Mouse (Mus musculus) liver, postnatal 0 days (tissue): ENCODE measurements at regions not wholly inside any gene's neighbourhood (a gene's known extent, or its start where the extent isn't known, plus 50 kb on each side); places are given as distances from the start of the nearest gene placed in this dataset.

ENCODE experiments used
- ATAC-seq: fragments of 200-750 bp; cut with Nextera tagmentation; 2 replicates; pipeline ENCODE4 v1.8.0; 2017; ENCODE audit warnings: mild to moderate bottlenecking, moderate library complexity
- DNase-seq: peaks from one replicate; pipeline ENCODE4 v3.0.0-alpha.2; 2016
- H3K27ac ChIP-seq: fragments of 300-500 bp; sonication (generic); 2 replicates; pipeline ENCODE4 v1.5.1; 2014; ENCODE audit warnings: antibody characterized with exemption, moderate library complexity, mild to moderate bottlenecking, low read depth
- H3K27me3 ChIP-seq: fragments of 300-500 bp; sonication (generic); 2 replicates; pipeline ENCODE4 v1.6.1; 2014; ENCODE audit warnings: low read length, control low read depth, mixed read lengths; ENCODE audit not compliant: insufficient read depth
- H3K36me3 ChIP-seq: fragments of 300-500 bp; sonication (generic); replicated peaks from 2 replicates; pipeline ENCODE4 v1.6.1; 2014; ENCODE audit warnings: mild to moderate bottlenecking, control low read depth, low read length, moderate library complexity, mixed read lengths; ENCODE audit not compliant: insufficient read depth
- H3K4me1 ChIP-seq: fragments of 300-500 bp; sonication (generic); 2 replicates; pipeline ENCODE4 v1.6.1; 2014; ENCODE audit warnings: antibody characterized with exemption, mild to moderate bottlenecking, control low read depth; ENCODE audit not compliant: insufficient read depth
- H3K4me2 ChIP-seq: fragments of 300-500 bp; sonication (generic); 2 replicates; pipeline ENCODE4 v1.6.1; 2014; ENCODE audit warnings: low read depth, mild to moderate bottlenecking, low read length, moderate library complexity, mixed read lengths
- H3K4me3 ChIP-seq: fragments of 300-500 bp; sonication (generic); 2 replicates; pipeline ENCODE4 v1.5.1; 2014; ENCODE audit warnings: low read depth, low read length
- H3K9ac ChIP-seq: fragments of 300-500 bp; sonication (generic); replicated peaks from 2 replicates; pipeline ENCODE4 v1.6.1; 2014; ENCODE audit warnings: mild to moderate bottlenecking, moderate library complexity
- H3K9me3 ChIP-seq: fragments of 300-500 bp; sonication (generic); 2 replicates; pipeline ENCODE4 v1.6.1; 2016; ENCODE audit warnings: mild to moderate bottlenecking, control low read depth, low read length, mixed read lengths
- CTCF ChIP-seq: sonication (generic); IDR thresholded peaks from 2 replicates; pipeline ENCODE4 v1.5.1; 2016; ENCODE audit warnings: antibody characterized with exemption, low read depth
- EP300 ChIP-seq: IDR thresholded peaks from 2 replicates; pipeline ENCODE4 v1.6.1; 2016; ENCODE audit warnings: antibody characterized with exemption, low read depth, mild to moderate bottlenecking
- WGBS: fragments of 180-500 bp; shearing (Covaris S2); extraction: QIAGEN DNeasy Blood & Tissue Kit; methylation state at CpG from one replicate; pipeline ENCODE4 v1.1.7; 2014; ENCODE audit not compliant: insufficient replicate concordance; 5-methylcytosine and 5-hydroxymethylcytosine counted together

DNA sequence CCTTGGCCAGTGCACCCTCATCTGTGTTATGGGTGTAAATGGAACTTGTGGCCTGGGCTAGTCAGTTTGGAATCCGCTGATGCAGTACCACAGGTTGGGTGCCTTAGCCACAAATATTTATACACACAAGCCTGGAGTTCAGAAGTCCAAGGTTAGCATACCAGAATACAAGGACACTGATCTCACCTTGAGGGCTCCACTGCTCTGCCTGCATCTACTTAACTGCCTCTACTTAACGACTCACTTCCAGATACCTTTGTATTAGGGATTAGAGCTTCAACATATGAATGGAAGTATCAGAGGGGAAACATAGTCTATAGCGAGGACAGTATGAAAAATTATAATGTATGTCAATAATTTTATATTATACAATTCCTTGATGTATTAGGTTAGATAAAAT lies 57.5 kb downstream of the Tmem174 start:
- Histone ChIP-seq H3K4me1 (no peaks in the 10 kb centered on the region), H3K36me3 (no peaks in the 10 kb centered on the region), H3K4me3 (no peak overlapping the region), H3K4me2 (no peak overlapping the region), H3K9ac (no peak overlapping the region), H3K27me3 (peaks cover 19% of the 10 kb centered on the region), H3K9me3 (no peaks in the 10 kb centered on the region), H3K27ac (no peak overlapping the region)
- WGBS = 74% methylated on average over 3 of the region's 3 CpGs
- DNase-seq (no peak), ATAC-seq (no peak)
- no peak for TF ChIP-seq CTCF

DNA sequence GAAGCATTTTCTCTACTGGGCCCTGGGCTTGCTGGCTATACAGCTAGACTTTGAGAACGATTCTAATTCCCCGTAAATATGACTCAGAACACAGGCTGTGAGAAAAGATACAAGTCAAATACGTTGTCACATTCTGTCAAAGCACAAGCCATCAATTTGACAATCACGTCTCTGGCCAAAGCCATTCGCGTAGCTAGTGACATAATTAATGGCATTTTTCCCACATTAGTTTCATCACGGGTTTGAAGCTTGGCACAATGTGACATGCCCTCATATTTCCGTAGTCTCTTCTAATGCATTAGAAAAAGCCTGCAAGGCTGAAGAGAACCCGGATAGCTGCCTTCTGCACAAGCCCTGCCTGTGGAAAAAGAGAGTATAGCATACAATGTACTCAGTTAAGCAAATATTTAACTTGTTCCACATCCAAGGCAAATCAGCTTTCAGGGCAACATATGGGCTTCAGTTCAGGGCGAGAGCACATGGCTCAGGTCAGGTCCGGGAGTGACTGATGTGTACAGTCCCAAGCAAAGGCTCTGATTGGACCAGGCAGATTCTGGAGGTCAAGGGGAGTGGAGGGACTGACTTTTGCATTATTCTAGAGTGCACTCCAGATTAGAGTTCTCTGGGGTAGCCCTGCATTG lies 58.7 kb downstream of the Tmem174 start:
- WGBS = 57% methylated on average over 11 of the region's 11 CpGs
- no peak for DNase-seq
- no peak overlapping the region for H3K4me2 ChIP-seq
- peak; percentile 84 for ATAC-seq
- no peaks in the 10 kb centered on the region for H3K9me3 ChIP-seq
- H3K4me1 ChIP-seq = no peaks in the 10 kb centered on the region
- H3K9ac ChIP-seq = no peak overlapping the region
- H3K4me3 ChIP-seq = no peak overlapping the region
- peaks cover 21% of the 10 kb centered on the region for H3K27me3 ChIP-seq
- no peak overlapping the region for H3K27ac ChIP-seq
- no peaks in the 10 kb centered on the region for H3K36me3 ChIP-seq
- no peak for TF ChIP-seq EP300

DNA sequence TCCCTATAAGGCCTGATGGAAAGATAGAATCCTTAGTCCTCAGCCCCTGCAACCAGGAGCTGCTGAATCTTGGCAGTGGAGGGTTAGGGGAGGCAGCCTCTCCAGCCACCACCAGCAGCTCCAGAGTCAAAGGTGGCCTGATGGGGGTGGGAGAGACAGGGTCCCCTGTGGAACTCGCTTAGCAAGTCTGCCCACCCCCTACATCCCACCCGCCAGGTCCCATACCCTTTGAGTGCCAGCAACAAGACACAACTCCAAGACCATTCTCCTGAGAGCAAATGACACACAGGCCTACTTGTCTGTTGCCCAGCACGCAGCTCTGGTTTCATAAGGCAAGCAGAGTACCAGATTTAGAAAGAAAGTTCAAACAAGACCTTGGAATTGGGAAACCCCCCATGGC lies 61.1 kb downstream of the Tmem174 start:
- H3K27me3 ChIP-seq = peaks cover 35% of the 10 kb centered on the region

DNA sequence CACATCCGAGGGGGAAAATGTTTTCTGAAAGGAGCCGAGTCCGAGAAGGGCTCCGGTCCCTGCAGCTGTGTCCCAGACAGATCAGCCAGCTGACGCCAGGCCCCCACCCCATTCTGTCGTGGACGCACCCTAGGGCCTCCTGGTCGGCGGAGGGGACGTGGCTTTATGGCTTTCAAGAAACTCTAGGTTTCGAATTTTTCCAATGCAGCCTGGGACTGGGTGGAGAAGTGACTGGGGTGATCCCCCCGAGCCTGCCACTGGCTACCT lies 63.2 kb downstream of the Tmem174 start:
- WGBS = 48% methylated on average over 12 of the region's 12 CpGs
- Histone ChIP-seq H3K27ac (no peak overlapping the region), H3K4me2 (no peak overlapping the region), H3K27me3 (peaks cover 38% of the 10 kb centered on the region), H3K9me3 (no peaks in the 10 kb centered on the region), H3K9ac (no peak overlapping the region), H3K36me3 (no peaks in the 10 kb centered on the region), H3K4me3 (no peak overlapping the region), H3K4me1 (peaks cover 4% of the 10 kb centered on the region)
- ATAC-seq (no peak), DNase-seq (no peak)
- TF ChIP-seq CTCF (no peak), EP300 (no peak)

More for the DNA sequence above, 61.1 kb downstream of the Tmem174 start:
- H3K4me2 ChIP-seq = no peak overlapping the region
- DNase-seq = no peak
- H3K9me3 ChIP-seq = no peaks in the 10 kb centered on the region
- H3K4me3 ChIP-seq = no peak overlapping the region
- peaks cover 4% of the 10 kb centered on the region for H3K4me1 ChIP-seq
- no peak for ATAC-seq
- no peak overlapping the region for H3K9ac ChIP-seq
- 74% methylated on average over 3 of the region's 3 CpGs for WGBS
- no peak for TF ChIP-seq CTCF
- no peak for TF ChIP-seq EP300
- H3K27ac ChIP-seq = no peak overlapping the region
- no peaks in the 10 kb centered on the region for H3K36me3 ChIP-seq

DNA sequence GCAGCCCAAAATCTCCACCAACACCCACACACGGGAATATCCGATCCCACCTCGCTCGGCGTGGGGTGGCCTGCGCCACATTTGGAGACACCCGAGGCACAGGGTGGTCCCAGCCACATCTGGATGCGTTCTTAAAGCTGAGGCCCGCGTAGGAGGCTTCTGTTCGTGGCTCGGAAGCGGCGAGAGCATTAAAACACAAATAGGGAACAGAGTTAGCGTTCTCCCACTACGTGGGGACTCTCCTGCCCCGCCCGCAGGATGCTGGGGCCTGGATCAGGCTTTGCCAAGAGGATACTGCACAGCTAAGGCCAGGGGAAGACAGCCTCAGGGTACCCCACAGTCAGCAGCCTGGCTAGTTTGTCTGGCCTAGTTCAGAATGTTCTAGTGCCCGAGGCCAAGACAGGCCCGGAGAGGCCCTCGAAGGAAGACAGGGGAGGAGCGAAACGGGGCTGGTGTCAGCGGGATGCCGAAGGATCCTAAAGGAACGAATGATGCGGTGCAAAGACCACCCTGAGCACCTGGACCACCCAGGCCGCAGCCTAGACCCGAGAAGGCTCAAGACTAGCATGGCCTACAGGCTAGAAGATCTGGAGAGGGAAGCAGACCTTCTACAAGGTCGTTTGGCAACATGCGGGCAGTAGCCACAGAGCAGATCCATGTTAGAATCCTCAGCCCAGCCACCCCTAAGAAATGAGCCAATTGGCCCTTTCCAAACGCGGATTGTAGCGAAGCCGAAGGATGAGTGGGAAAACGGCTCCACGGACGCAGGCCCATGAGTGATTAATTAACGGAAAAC lies 63.8 kb downstream of the Tmem174 start:
- Histone ChIP-seq H3K4me3 (peak overlapping the region; percentile 36), H3K9me3 (no peaks in the 10 kb centered on the region), H3K4me1 (peaks cover 4% of the 10 kb centered on the region), H3K27ac (no peak overlapping the region), H3K27me3 (peaks cover 38% of the 10 kb centered on the region), H3K36me3 (no peaks in the 10 kb centered on the region), H3K4me2 (peak overlapping the region; percentile 66), H3K9ac (no peak overlapping the region)
- WGBS = 29% methylated on average over 39 of the region's 39 CpGs
- DNase-seq (no peak), ATAC-seq (no peak)
- TF ChIP-seq CTCF (no peak), EP300 (no peak)

DNA sequence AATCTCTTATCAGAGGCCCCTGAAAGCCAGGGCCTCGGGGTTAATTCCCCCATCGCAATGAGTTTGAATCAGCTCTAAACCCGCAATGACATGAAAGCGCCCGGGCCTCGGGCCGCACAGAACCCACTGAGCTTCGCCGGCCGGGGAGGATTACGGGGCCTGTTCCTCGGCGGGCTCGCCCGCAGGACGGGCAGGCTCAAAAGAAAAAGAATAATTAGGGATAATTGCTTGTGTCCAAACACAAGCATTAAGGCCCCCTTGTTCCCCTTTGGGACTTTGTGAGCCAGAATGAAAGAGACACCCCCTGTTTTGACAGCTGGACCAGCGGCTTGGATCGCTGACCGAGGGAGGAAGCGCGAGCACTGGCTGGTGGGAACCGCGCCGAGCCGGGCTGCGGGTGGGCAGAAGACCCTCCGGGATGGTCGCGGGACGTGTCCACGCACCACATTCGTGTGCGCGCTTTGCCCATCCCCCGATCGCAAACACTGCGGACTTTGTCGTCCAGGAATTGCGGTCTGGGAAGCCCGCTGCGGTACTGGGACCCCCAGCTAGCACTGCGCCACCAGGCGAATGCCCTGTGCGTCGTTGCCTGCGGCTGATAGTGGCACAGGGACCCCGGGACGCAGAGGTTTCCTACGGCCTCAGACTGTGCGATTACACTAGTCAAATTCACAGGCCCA lies 64.5 kb downstream of the Tmem174 start:
- H3K27ac ChIP-seq = no peak overlapping the region
- H3K27me3 ChIP-seq = peaks cover 38% of the 10 kb centered on the region
- DNase-seq = no peak
- no peaks in the 10 kb centered on the region for H3K36me3 ChIP-seq
- ATAC-seq = no peak
- no peak overlapping the region for H3K9ac ChIP-seq
- H3K9me3 ChIP-seq = no peaks in the 10 kb centered on the region
- H3K4me2 ChIP-seq = peak overlapping the region; percentile 66
- TF ChIP-seq CTCF (no peak), EP300 (no peak)
- WGBS = under 1% methylated on average over 46 of the region's 50 CpGs
- peaks cover 4% of the 10 kb centered on the region for H3K4me1 ChIP-seq
- peak overlapping the region; percentile 36 for H3K4me3 ChIP-seq
